Mouse (Mus musculus): ENCODE data around the gene Lrrc61. TPM values are rescaled to one million over a fixed set of nuclear protein-coding genes. Genes with fewer than 3 reads are reported as not detected.

Lrrc61 gene
- polyA plus RNA-seq, 1 experiment from 2014 or later = 9.6 TPM

GRCm38 (mm10) chr6:48533475-48533874, 21.1 kb upstream of the Lrrc61 start:
- no peak overlapping the region for H3K4me2 ChIP-seq (ENCODE audit: low read depth, low read length)
- 69% methylated on average over 2 of the region's 2 CpGs for WGBS
- no peak overlapping the region for H3K27ac ChIP-seq (ENCODE audit: low read length)
- H3K27me3 ChIP-seq (ENCODE audit: control insufficient read depth, insufficient read depth, low read length) = no peaks in the 10 kb centered on the region
- no peak overlapping the region for H3K9ac ChIP-seq (ENCODE audit: low read length)
- no peak overlapping the region for H3K4me3 ChIP-seq (replicated peaks; ENCODE audit: low read length)
- H3K36me3 ChIP-seq (ENCODE audit: control insufficient read depth, insufficient read depth, low read length) = no peaks in the 10 kb centered on the region; the same call in 1 of the 2 replicates
- peaks cover 9% of the 10 kb centered on the region; the same call in 1 of the 2 replicates for H3K4me1 ChIP-seq (ENCODE audit: control insufficient read depth, insufficient read depth, low read length)
- no peak for ATAC-seq (ENCODE audit: insufficient read depth, low FRiP score)
- H3K9me3 ChIP-seq (replicated peaks; ENCODE audit: control insufficient read depth, low read length) = no peaks in the 10 kb centered on the region

DNA sequence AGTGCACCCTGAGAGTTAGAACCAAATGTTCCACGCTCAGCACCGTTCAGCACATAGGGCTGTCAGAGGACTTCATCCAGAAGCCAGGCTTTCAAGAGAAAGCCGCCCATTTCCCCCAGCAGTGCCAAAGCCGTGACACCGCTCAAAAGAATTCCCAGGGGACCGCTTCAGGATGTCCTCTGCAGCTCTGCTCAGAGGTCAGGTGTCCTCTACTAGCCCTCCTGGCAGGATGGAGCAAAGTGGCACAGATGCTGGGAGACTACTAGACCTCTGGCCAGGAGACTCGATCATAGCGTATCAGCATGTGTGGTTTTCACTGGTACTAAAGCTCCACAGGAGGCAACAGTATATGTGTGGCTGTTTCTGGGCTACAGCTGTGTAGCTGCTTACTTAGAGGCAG, 19.7 kb upstream of the Lrrc61 start:
- H3K36me3 ChIP-seq (ENCODE audit: control insufficient read depth, insufficient read depth, low read length) = no peaks in the 10 kb centered on the region
- 84% methylated on average over 8 of the region's 8 CpGs for WGBS
- H3K4me3 ChIP-seq (replicated peaks; ENCODE audit: low read length) = no peak overlapping the region
- H3K27me3 ChIP-seq (ENCODE audit: control insufficient read depth, insufficient read depth, low read length) = no peaks in the 10 kb centered on the region
- no peak for ATAC-seq (ENCODE audit: insufficient read depth, low FRiP score)
- no peak overlapping the region for H3K9ac ChIP-seq (ENCODE audit: low read length)
- H3K4me1 ChIP-seq (ENCODE audit: control insufficient read depth, insufficient read depth, low read length) = peaks cover 9% of the 10 kb centered on the region; the same call in 1 of the 2 replicates
- no peak overlapping the region for H3K4me2 ChIP-seq (ENCODE audit: low read depth, low read length)
- H3K9me3 ChIP-seq (replicated peaks; ENCODE audit: control insufficient read depth, low read length) = no peaks in the 10 kb centered on the region
- H3K27ac ChIP-seq (ENCODE audit: low read length) = no peak overlapping the region

DNA sequence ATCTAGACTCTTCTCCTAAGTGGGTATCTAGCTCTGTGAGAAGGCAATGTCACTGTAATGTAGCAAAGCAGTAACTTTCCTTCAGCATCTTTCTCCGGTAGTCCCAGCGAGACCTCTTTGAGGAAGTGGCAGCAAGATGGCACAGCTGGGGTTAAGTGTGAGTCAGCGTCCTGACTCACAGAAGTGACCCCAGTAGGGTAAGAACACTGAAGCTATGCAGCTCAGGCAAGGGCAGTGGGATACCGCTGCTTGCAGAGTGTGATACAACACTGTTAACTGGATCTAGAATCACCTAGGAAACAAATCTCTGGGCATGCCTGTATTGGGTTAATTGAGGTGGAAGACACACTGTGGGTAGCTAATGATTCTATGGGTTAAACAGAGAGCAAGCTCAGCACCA, 18.5 kb upstream of the Lrrc61 start:
- Histone ChIP-seq H3K9ac (ENCODE audit: low read length) (no peak overlapping the region), H3K27ac (ENCODE audit: low read length) (no peak overlapping the region), H3K36me3 (ENCODE audit: control insufficient read depth, insufficient read depth, low read length) (no peaks in the 10 kb centered on the region), H3K4me3 (replicated peaks; ENCODE audit: low read length) (no peak overlapping the region), H3K9me3 (replicated peaks; ENCODE audit: control insufficient read depth, low read length) (no peaks in the 10 kb centered on the region), H3K4me2 (ENCODE audit: low read depth, low read length) (no peak overlapping the region), H3K4me1 (ENCODE audit: control insufficient read depth, insufficient read depth, low read length) (peaks cover 9% of the 10 kb centered on the region; the same call in 1 of the 2 replicates), H3K27me3 (ENCODE audit: control insufficient read depth, insufficient read depth, low read length) (no peaks in the 10 kb centered on the region)
- ATAC-seq (ENCODE audit: insufficient read depth, low FRiP score) = no peak
- WGBS = 59% methylated on average over 4 of the region's 4 CpGs

DNA sequence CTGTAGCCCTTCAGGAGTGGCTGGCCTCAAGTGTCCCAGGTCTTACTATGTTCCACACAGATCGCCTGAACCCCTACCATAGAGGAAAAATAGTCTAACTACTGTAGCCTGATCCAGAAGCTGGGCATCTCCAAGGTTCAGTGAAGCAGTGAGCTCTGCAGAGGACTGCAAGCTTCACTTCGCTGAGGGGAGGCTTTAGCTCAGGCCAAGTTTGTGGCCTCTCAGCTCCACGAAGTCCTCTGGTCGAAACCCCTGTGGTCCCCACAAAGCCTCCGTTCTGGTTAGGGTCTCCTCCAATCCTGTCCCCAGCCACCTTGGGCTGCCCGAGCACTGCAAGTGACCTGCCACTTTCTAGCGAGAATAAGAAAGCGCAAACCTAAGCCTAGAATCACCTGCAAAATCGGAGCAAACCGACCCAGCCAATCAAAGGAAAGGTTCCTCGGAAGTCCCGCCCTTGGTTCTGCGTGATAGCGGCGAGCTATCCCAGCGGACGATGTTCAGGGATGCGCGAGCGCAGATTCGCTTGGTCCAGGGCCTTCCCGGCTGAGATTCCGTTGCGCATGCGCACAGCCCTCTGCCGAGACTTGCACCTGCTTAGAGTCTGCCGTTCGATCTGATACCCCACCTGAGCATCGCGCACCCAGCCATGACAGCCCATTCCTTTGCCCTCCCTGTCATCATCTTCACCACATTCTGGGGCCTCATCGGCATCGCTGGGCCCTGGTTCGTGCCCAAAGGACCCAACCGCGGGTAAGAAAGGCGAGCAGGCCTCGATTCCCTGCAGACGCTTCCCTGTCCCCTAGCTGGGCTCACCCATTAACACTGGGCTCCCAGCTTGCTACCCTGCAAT, 17.3 kb upstream of the Lrrc61 start, which contains the start of gene Atp6v0e2:
Atp6v0e2 (plus strand) TSS at position 511 of the 850 bp plus-strand sequence.
- no peak within 1 kb of the TSS for H3K27ac ChIP-seq (ENCODE audit: low read length)
- peak within 1 kb of the TSS; percentile 48 for H3K4me3 ChIP-seq (replicated peaks; ENCODE audit: low read length)
- WGBS = 6% methylated on average over 38 of the region's 38 CpGs
- no peaks in the 10 kb centered on the region for H3K9me3 ChIP-seq (replicated peaks; ENCODE audit: control insufficient read depth, low read length)
- peaks cover 16% of the 10 kb centered on the region; the same call in 1 of the 2 replicates for H3K4me1 ChIP-seq (ENCODE audit: control insufficient read depth, insufficient read depth, low read length)
- no peaks in the 10 kb centered on the region for H3K36me3 ChIP-seq (ENCODE audit: control insufficient read depth, insufficient read depth, low read length)
- peak within 1 kb of the TSS; percentile 60 for H3K4me2 ChIP-seq (ENCODE audit: low read depth, low read length)
- H3K9ac ChIP-seq (ENCODE audit: low read length) = peak within 1 kb of the TSS; percentile 68
- ATAC-seq (ENCODE audit: insufficient read depth, low FRiP score) = peak; percentile 85
- no peaks in the 10 kb centered on the region for H3K27me3 ChIP-seq (ENCODE audit: control insufficient read depth, insufficient read depth, low read length)

DNA sequence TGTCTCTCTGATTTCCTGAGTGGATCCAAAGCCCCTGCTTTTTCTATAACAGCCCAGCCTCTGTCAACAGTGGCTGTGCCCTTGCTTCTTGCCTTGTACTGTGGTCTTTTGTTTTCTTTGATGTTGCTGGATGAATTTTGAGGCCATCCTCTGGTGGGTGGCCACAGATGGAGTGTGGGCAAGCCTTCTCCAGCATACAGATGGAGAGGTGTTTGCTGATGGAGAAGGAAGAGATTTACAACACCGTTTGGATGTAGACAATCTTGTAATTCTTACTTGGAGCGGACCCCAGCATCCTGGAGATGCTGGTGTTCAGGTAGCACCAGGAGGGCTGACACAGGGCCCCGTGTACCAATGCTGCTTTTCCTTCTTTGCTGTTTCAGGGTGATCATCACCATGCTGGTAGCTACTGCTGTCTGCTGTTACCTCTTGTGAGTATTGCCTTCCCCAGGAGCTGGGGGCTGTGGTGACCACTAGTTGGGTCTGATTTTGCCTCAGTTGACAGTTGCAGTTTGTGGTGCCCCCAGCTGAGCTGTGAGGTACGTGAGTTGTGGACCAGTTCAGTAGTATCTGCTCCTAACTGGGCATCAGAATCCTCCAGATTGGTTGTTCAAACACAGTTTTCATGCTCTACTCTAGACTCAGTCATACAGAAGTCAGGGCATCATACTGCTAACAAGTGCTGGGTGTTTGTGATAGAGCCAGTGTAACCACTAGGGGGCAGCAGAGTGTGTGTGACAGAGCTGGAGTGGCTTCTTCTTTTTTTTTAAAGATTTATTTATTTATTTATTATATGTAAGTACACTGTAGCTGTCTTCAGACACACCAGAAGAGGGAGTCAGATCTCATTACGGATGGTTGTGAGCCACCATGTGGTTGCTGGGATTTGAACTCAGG, 15.5 kb upstream of the Lrrc61 start:
- Histone ChIP-seq H3K9ac (ENCODE audit: low read length) (0 out of 2 replicates have a peak overlapping the region, but pooled peaks have one; percentile 20), H3K4me2 (ENCODE audit: low read depth, low read length) (no peak overlapping the region), H3K36me3 (ENCODE audit: control insufficient read depth, insufficient read depth, low read length) (no peaks in the 10 kb centered on the region), H3K9me3 (replicated peaks; ENCODE audit: control insufficient read depth, low read length) (no peaks in the 10 kb centered on the region), H3K4me3 (replicated peaks; ENCODE audit: low read length) (no peak overlapping the region), H3K4me1 (ENCODE audit: control insufficient read depth, insufficient read depth, low read length) (peaks cover 16% of the 10 kb centered on the region; the same call in 1 of the 2 replicates), H3K27ac (ENCODE audit: low read length) (no peak overlapping the region), H3K27me3 (ENCODE audit: control insufficient read depth, insufficient read depth, low read length) (no peaks in the 10 kb centered on the region)
- WGBS = 75% methylated on average over 5 of the region's 5 CpGs
- no peak for ATAC-seq (ENCODE audit: insufficient read depth, low FRiP score)

- 65% methylated on average over 5 of the region's 5 CpGs for WGBS
- no peak overlapping the region for H3K4me3 ChIP-seq (replicated peaks; ENCODE audit: low read length)
- no peak for ATAC-seq (ENCODE audit: insufficient read depth, low FRiP score)
These were observed 14.7 kb upstream of the Lrrc61 start for GRCm38 (mm10) chr6:48539860-48540259.

GRCm38 (mm10) chr6:48540721-48541120, 13.9 kb upstream of the Lrrc61 start:
- no peak overlapping the region for H3K4me3 ChIP-seq (replicated peaks; ENCODE audit: low read length)
- no peak for ATAC-seq (ENCODE audit: insufficient read depth, low FRiP score)
- 42% methylated on average over 3 of the region's 3 CpGs for WGBS
- no peaks in the 10 kb centered on the region for H3K9me3 ChIP-seq (replicated peaks; ENCODE audit: control insufficient read depth, low read length)
- H3K27me3 ChIP-seq (ENCODE audit: control insufficient read depth, insufficient read depth, low read length) = no peaks in the 10 kb centered on the region
- no peak overlapping the region for H3K27ac ChIP-seq (ENCODE audit: low read length)
- no peak overlapping the region for H3K4me2 ChIP-seq (ENCODE audit: low read depth, low read length)
- H3K4me1 ChIP-seq (ENCODE audit: control insufficient read depth, insufficient read depth, low read length) = peaks cover 16% of the 10 kb centered on the region; the same call in 1 of the 2 replicates
- no peaks in the 10 kb centered on the region for H3K36me3 ChIP-seq (ENCODE audit: control insufficient read depth, insufficient read depth, low read length)
- no peak overlapping the region for H3K9ac ChIP-seq (ENCODE audit: low read length)

More at GRCm38 (mm10) chr6:48539860-48540259, 14.7 kb upstream of the Lrrc61 start:
- Histone ChIP-seq H3K27ac (ENCODE audit: low read length) (no peak overlapping the region), H3K9ac (ENCODE audit: low read length) (no peak overlapping the region), H3K4me2 (ENCODE audit: low read depth, low read length) (no peak overlapping the region), H3K36me3 (ENCODE audit: control insufficient read depth, insufficient read depth, low read length) (no peaks in the 10 kb centered on the region), H3K9me3 (replicated peaks; ENCODE audit: control insufficient read depth, low read length) (no peaks in the 10 kb centered on the region), H3K27me3 (ENCODE audit: control insufficient read depth, insufficient read depth, low read length) (no peaks in the 10 kb centered on the region), H3K4me1 (ENCODE audit: control insufficient read depth, insufficient read depth, low read length) (peaks cover 16% of the 10 kb centered on the region; the same call in 1 of the 2 replicates)

- H3K4me3 ChIP-seq (replicated peaks; ENCODE audit: low read length) = no peak overlapping the region
- ATAC-seq (ENCODE audit: insufficient read depth, low FRiP score) = no peak
- H3K36me3 ChIP-seq (ENCODE audit: control insufficient read depth, insufficient read depth, low read length) = no peaks in the 10 kb centered on the region
- no peak overlapping the region for H3K27ac ChIP-seq (ENCODE audit: low read length)
- H3K4me2 ChIP-seq (ENCODE audit: low read depth, low read length) = no peak overlapping the region
- no peaks in the 10 kb centered on the region for H3K9me3 ChIP-seq (replicated peaks; ENCODE audit: control insufficient read depth, low read length)
- 25% methylated on average over 7 of the region's 7 CpGs for WGBS
- no peaks in the 10 kb centered on the region for H3K27me3 ChIP-seq (ENCODE audit: control insufficient read depth, insufficient read depth, low read length)
- H3K9ac ChIP-seq (ENCODE audit: low read length) = no peak overlapping the region
- peaks cover 16% of the 10 kb centered on the region; the same call in 1 of the 2 replicates for H3K4me1 ChIP-seq (ENCODE audit: control insufficient read depth, insufficient read depth, low read length)
These were observed 12.8 kb upstream of the Lrrc61 start for GRCm38 (mm10) chr6:48541560-48542450.
